Mouse (Mus musculus): ENCODE measurements around the gene Gm10337.

GRCm38 (mm10) chr15:102519211-102520141 is 16.0 kb downstream of the Gm10337 start:
- TF ChIP-seq CTCF (IDR thresholded peaks at IDR 0.05; ENCODE audit: low read depth): no peak
- TF ChIP-seq EP300 (IDR thresholded peaks at IDR 0.05; ENCODE audit: low read depth): no peak

Data from liver, embryonic 14.5 days (tissue).